Mouse (Mus musculus) urinary bladder, postnatal 0 days (tissue): ENCODE data around the gene Rgs1. TPM values are rescaled to one million over a fixed set of nuclear protein-coding genes. Genes with fewer than 3 reads are reported as not detected.

Experiments
- polyA plus RNA-seq: library from polyadenylated mRNA; unstranded; fragments of >200 nt; fragmentation: Nextera tagmentation; extraction: Ambion mirVana; gene quantifications from 2 replicates; pipeline ENCODE4 v1.2.1, GENCODE M21; 2015

The Rgs1 gene
- polyA plus RNA-seq = 2.7 and 9.1 TPM in 2 replicates

DNA sequence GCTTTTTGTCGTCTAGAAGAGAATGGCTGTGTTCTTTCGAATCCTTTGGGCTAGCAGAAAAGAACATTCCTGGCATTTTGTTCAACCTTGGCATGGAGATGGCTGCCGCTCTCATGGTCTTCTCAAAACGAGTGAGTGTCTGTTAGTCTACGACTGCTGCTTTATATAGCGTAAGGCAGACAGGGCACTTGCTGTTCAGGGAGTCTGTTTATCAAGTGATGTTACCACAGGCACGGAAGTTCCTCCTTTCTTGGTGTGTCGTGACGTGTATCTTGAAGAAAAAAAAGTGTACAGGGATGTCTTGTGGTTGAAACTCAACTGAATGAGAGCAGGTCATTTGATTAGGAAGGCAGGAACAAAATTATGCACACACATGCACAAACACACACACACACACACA is at the start of gene Rgs1:
TSS of gene Rgs1 (minus strand) at position 320 of the 400 bp plus-strand sequence.

Other genes starting within 250 kb of the Rgs1 start
- 117 and 153 TPM in 2 replicates for gene Rgs2, start 245.1 kb downstream of the Rgs1 start, polyA plus RNA-seq
- 0.23 and 0.33 TPM in 2 replicates for gene Rgs13, start 71.9 kb downstream of the Rgs1 start, polyA plus RNA-seq